Mouse (Mus musculus) spleen, postnatal 36 days (tissue): ENCODE measurements around the gene Exoc4.

ENCODE experiments used
- DNase-seq, 2 experiments: peaks; one replicate each; pipeline ENCODE4 v3.0.0; 2022; ENCODE audit warnings: low spot score in 2 of 2, mixed read lengths in 1 of 2

Exoc4 gene

GRCm38 (mm10) chr6:33310486-33310885 lies 61.6 kb downstream of the Exoc4 start:
- DNase-seq: no peak

GRCm38 (mm10) chr6:33322849-33323248 lies 74.0 kb downstream of the Exoc4 start:
- peak; percentile 2 to 13 for DNase-seq

- no peak for DNase-seq
Measured at GRCm38 (mm10) chr6:33323386-33323785, 74.5 kb downstream of the Exoc4 start.

- no peak for DNase-seq
Measured at GRCm38 (mm10) chr6:33328326-33328725, 79.4 kb downstream of the Exoc4 start.

- no peak for DNase-seq
Measured at GRCm38 (mm10) chr6:33347088-33347775, 98.3 kb downstream of the Exoc4 start.

- no peak for DNase-seq
Measured at GRCm38 (mm10) chr6:33361613-33362012, 112.7 kb downstream of the Exoc4 start.

GRCm38 (mm10) chr6:33380517-33380916 lies 131.6 kb downstream of the Exoc4 start:
- no peak for DNase-seq

- DNase-seq: no peak
Measured at GRCm38 (mm10) chr6:33382176-33382575, 133.3 kb downstream of the Exoc4 start.

- DNase-seq: no peak
Measured at GRCm38 (mm10) chr6:33392020-33392419, 143.1 kb downstream of the Exoc4 start.

- DNase-seq: no peak
Measured at GRCm38 (mm10) chr6:33399491-33399890, 150.6 kb downstream of the Exoc4 start.

GRCm38 (mm10) chr6:33401161-33401560 lies 152.3 kb downstream of the Exoc4 start:
- DNase-seq: peak; percentile 23 to 33

- DNase-seq: no peak
Measured at GRCm38 (mm10) chr6:33405562-33406275, 156.8 kb downstream of the Exoc4 start.

GRCm38 (mm10) chr6:33409586-33409985 lies 160.7 kb downstream of the Exoc4 start:
- DNase-seq: no peak

- DNase-seq: no peak
Measured at GRCm38 (mm10) chr6:33425007-33425406, 176.1 kb downstream of the Exoc4 start.

GRCm38 (mm10) chr6:33431207-33431787 lies 182.4 kb downstream of the Exoc4 start:
- DNase-seq: no peak

GRCm38 (mm10) chr6:33440508-33440907 lies 191.6 kb downstream of the Exoc4 start:
- DNase-seq: no peak

- DNase-seq: no peak
Measured at GRCm38 (mm10) chr6:33453810-33454209, 204.9 kb downstream of the Exoc4 start.

GRCm38 (mm10) chr6:33454354-33454753 lies 205.5 kb downstream of the Exoc4 start:
- no peak for DNase-seq

- no peak for DNase-seq
Measured at GRCm38 (mm10) chr6:33455238-33455637, 206.4 kb downstream of the Exoc4 start.

- DNase-seq: no peak
Measured at GRCm38 (mm10) chr6:33464862-33465261, 216.0 kb downstream of the Exoc4 start.

GRCm38 (mm10) chr6:33465392-33465791 lies 216.5 kb downstream of the Exoc4 start:
- no peak for DNase-seq

GRCm38 (mm10) chr6:33466168-33466839 lies 217.4 kb downstream of the Exoc4 start:
- no peak for DNase-seq
